9 mouse cellular contexts compared by ENCODE assay signal in the genomic region with DNA sequence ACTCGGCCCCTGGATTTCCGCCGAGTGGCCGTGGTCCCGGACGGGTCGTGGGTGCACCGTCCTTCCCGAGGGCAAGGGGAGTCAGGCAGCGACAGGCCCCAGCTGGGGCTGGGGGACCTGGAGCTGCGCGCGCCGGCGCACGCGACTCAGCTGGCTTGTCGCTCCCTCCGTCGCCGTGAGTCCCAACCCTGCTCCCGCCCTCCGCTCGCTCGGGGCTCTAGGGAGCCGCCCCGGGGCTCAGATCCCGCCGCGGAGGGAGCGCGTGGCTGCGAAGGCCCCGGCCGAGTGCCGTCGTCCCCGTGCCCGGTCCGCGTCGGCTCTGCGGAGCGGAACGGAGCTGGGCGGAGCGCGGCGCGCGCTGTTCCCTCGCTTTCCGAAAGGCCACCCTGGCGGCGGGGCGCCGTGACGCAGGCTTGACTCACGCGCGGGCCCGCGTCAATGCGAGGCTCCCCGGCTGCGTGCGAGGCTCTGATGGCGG. TPM values are rescaled to one million over a fixed set of nuclear protein-coding genes. Genes with fewer than 3 reads are reported as not detected.
DNase-seq lines count a peak whose midpoint lies in the region; ATAC-seq lines count a peak whose summit lies in the region.
"Had no signal": no experiment of that assay in that cellular context is flagged by ENCODE, and none has a peak within 500 bp of the region (broad histone marks: within the 10 kb centered on the region; RNA-seq: fewer than 3 reads in every experiment).

Gene Slc6a17, minus strand, starts transcription at position 388 of the 478 bp plus-strand sequence.

- H3K4me2 ChIP-seq in heart, embryonic 16.5 days (ENCODE audit: low read depth, low read length) = peak within 1 kb of the TSS; percentile 96
- peak within 1 kb of the TSS; percentile 42 for H3K4me2 ChIP-seq in liver, embryonic 16.5 days (ENCODE audit: low read depth, low read length)

- H3K9ac ChIP-seq in heart, embryonic 16.5 days (ENCODE audit: low read length) = peak within 1 kb of the TSS; percentile 75
- no peak within 1 kb of the TSS for H3K9ac ChIP-seq in liver, embryonic 16.5 days (ENCODE audit: low read depth, low read length)

- DNase-seq in CD4-positive helper T cell, adult 2 months (ENCODE audit: low read depth, low spot score) = peak; percentile 7
- peak; percentile 65 to 69 for DNase-seq in adrenal gland, adult 18-20 months (ENCODE audit: low spot score in 2 of 2)
- peak; percentile 23 for DNase-seq in embryo, embryonic 11.5 days (ENCODE audit: low read depth, low spot score)
- peak; percentile 55 to 80 for DNase-seq in kidney, postnatal 25 days
- DNase-seq in right cerebral cortex, postnatal 36 days (ENCODE audit: low spot score in 2 of 2) = peak; percentile 80 to 81

- ATAC-seq in heart, embryonic 16.5 days (replicated peaks; ENCODE audit: extremely low read depth, insufficient read depth, low FRiP score) = peak; percentile 81
- no peak for ATAC-seq in liver, embryonic 16.5 days (ENCODE audit: low read depth)
- ATAC-seq in activated CD4-positive, CD25-positive, alpha-beta regulatory T cell, adult 4 months = no peak

- no peaks in the 10 kb centered on the region for H3K9me3 ChIP-seq in heart, embryonic 16.5 days (replicated peaks; ENCODE audit: control insufficient read depth, low read length)
- no peaks in the 10 kb centered on the region for H3K9me3 ChIP-seq in liver, embryonic 16.5 days (replicated peaks; ENCODE audit: control insufficient read depth, low read length)

- peaks cover 31% of the 10 kb centered on the region for H3K27me3 ChIP-seq in heart, embryonic 16.5 days (ENCODE audit: control insufficient read depth, insufficient read depth, low read length)
- peaks cover 35% of the 10 kb centered on the region for H3K27me3 ChIP-seq in liver, embryonic 16.5 days (ENCODE audit: control insufficient read depth, insufficient read depth, low read depth, low read length)

- no peaks in the 10 kb centered on the region for H3K36me3 ChIP-seq in heart, embryonic 16.5 days (ENCODE audit: control insufficient read depth, insufficient read depth)
- H3K36me3 ChIP-seq in liver, embryonic 16.5 days (ENCODE audit: control insufficient read depth, insufficient read depth) = no peaks in the 10 kb centered on the region

- WGBS in heart, embryonic 16.5 days = under 1% methylated on average over 68 of the region's 68 CpGs
- WGBS in liver, embryonic 16.5 days (ENCODE audit: insufficient replicate concordance) = 1% methylated on average over 67 of the region's 68 CpGs

- H3K4me3 ChIP-seq in heart, embryonic 16.5 days (ENCODE audit: low read length) = peak within 1 kb of the TSS; percentile 67
- peak within 1 kb of the TSS; percentile 29 for H3K4me3 ChIP-seq in liver, embryonic 16.5 days (ENCODE audit: low read depth, low read length)
- H3K4me3 ChIP-seq: erythroblast, embryonic 14.5 days had no signal

- H3K4me1 ChIP-seq in heart, embryonic 16.5 days (ENCODE audit: control insufficient read depth, insufficient read depth, low read length) = peaks cover 14% of the 10 kb centered on the region
- no peaks in the 10 kb centered on the region for H3K4me1 ChIP-seq in liver, embryonic 16.5 days (ENCODE audit: control insufficient read depth, low read depth, low read length)

- H3K27ac ChIP-seq in heart, embryonic 16.5 days (ENCODE audit: low read length) = no peak within 1 kb of the TSS
- H3K27ac ChIP-seq in liver, embryonic 16.5 days (ENCODE audit: low read length) = no peak within 1 kb of the TSS

RNA-seq across cellular contexts. Expression of gene Slc6a17, which starts in this region (rescaled TPM):
- 10 to 100 TPM in 1 of 2 experiments, 1 to 10 TPM in 1; 6.4 to 14.9 TPM for total RNA-seq in adrenal gland, adult 18-20 months (2021)
- polyA plus RNA-seq in heart, embryonic 16.5 days (2015; fragmentation: Nextera tagmentation; extraction: Ambion mirVana) = 4.6 and 5.7 TPM in 2 replicates
- polyA plus RNA-seq in liver, embryonic 16.5 days (2015; fragmentation: Nextera tagmentation; extraction: Ambion mirVana) = 0.08 and 0.33 TPM in 2 replicates
- not detected for polyA plus RNA-seq in activated CD4-positive, CD25-positive, alpha-beta regulatory T cell, adult 4 months (2017; shearing (Covaris generic))
- polyA plus RNA-seq: erythroblast, embryonic 14.5 days had no signal

Comparison
In these comparisons a context has a peak if more than half of its experiments do, and no peak if none do; other contexts are left out.
1. DNase-seq: peak in every context shown above with its lines; median percentile 80 in right cerebral cortex, postnatal 36 days; 68 in kidney, postnatal 25 days; 67 in adrenal gland, adult 18-20 months; 23 in embryo, embryonic 11.5 days; 7 in CD4-positive helper T cell, adult 2 months.